18 mouse cellular contexts compared by ENCODE assay signal in genomic region chr15:99710221-99711190, GRCm38 (mm10). TPM values are rescaled to one million over a fixed set of nuclear protein-coding genes. Genes with fewer than 3 reads are reported as not detected.
"Had no signal": no experiment of that assay in that cellular context is flagged by ENCODE, and none has a peak within 500 bp of the region (broad histone marks: within the 10 kb centered on the region; RNA-seq: fewer than 3 reads in every experiment).

No protein-coding gene starts in this region.

- H3K4me2 ChIP-seq: kidney, embryonic 15.5 days; limb, embryonic 12.5 days; liver, embryonic 13.5 days; lung, embryonic 14.5 days; midbrain, embryonic 11.5 days; midbrain, embryonic 15.5 days; neural tube, embryonic 13.5 days; stomach, embryonic 15.5 days had no signal

- H3K27ac ChIP-seq: kidney, embryonic 15.5 days; limb, embryonic 12.5 days; liver, embryonic 13.5 days; midbrain, embryonic 15.5 days; neural tube, embryonic 13.5 days; stomach, embryonic 15.5 days had no signal

- H3K9ac ChIP-seq: kidney, embryonic 15.5 days; limb, embryonic 12.5 days; liver, embryonic 13.5 days; lung, embryonic 14.5 days; midbrain, embryonic 15.5 days; neural tube, embryonic 13.5 days; stomach, embryonic 15.5 days had no signal

- DNase-seq: kidney, adult 18-20 months; layer of hippocampus, adult 9-11 months; liver, embryonic 13.5 days; lung, embryonic 14.5 days; lung, postnatal 10 days; lung, postnatal 4 days; right cerebral cortex, postnatal 14 days; thymus, postnatal 36 days had no signal

- H3K4me1 ChIP-seq: limb, embryonic 12.5 days had no signal

- H3K9me3 ChIP-seq: kidney, embryonic 15.5 days; limb, embryonic 12.5 days; liver, embryonic 13.5 days; megakaryocyte, embryonic 14.5 days; midbrain, embryonic 15.5 days; neural tube, embryonic 13.5 days; stomach, embryonic 15.5 days had no signal

- ATAC-seq: midbrain, embryonic 15.5 days had no signal

- H3K4me3 ChIP-seq: kidney, embryonic 15.5 days; limb, embryonic 12.5 days; liver, embryonic 13.5 days; megakaryocyte, embryonic 14.5 days; midbrain, embryonic 15.5 days; neural tube, embryonic 13.5 days; stomach, embryonic 15.5 days had no signal

- H3K27me3 ChIP-seq: kidney, embryonic 15.5 days; limb, embryonic 12.5 days; liver, embryonic 13.5 days; megakaryocyte, embryonic 14.5 days; midbrain, embryonic 15.5 days; neural tube, embryonic 13.5 days; stomach, embryonic 15.5 days had no signal

RNA-seq across cellular contexts. Expression of gene Gm17349, which starts 5.2 kb away (rescaled TPM):
- total RNA-seq: monocyte, adult 5-6 weeks had no signal
- polyA plus RNA-seq: intestine, embryonic 14.5 days; kidney, embryonic 15.5 days; limb, embryonic 12.5 days; liver, embryonic 13.5 days; lung, embryonic 14.5 days; midbrain, embryonic 11.5 days; midbrain, embryonic 15.5 days; neural tube, embryonic 13.5 days; stomach, embryonic 15.5 days; thymus, postnatal 0 days had no signal

RNA-seq across cellular contexts. Expression of gene Asic1, which starts 40.3 kb away (rescaled TPM):
- total RNA-seq: monocyte, adult 5-6 weeks had no signal
